ENCODE assay signal across 16 mouse cellular contexts in the genomic region with DNA sequence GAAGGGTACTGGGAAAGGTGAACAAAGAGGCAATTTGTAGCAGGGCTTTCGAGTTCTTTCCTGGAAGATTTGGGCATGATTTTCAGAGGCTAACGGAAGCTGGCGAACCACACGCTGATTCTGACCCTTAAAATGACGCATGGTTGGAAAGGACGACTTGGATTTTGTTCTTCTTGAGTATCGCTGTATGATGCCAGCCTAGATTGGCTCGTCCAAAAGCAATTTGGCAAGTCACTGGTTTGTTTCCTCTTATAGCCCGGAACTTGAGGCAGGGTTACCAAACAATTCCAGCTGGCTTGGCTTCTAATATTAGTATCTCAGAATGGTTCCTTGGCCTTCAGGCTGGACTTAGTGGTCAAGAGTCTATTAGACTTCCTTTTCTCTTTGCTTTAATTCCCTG. TPM values are rescaled to one million over a fixed set of nuclear protein-coding genes. Genes with fewer than 3 reads are reported as not detected.
"Had no signal": no experiment of that assay in that cellular context is flagged by ENCODE, and none has a peak within 500 bp of the region (broad histone marks: within the 10 kb centered on the region; RNA-seq: fewer than 3 reads in every experiment).

No protein-coding gene starts in this region.

- ATAC-seq: lung, postnatal 0 days; midbrain, embryonic 13.5 days had no signal

- H3K36me3 ChIP-seq: limb, embryonic 10.5 days; liver, embryonic 15.5 days; midbrain, embryonic 13.5 days; neural tube, embryonic 15.5 days; stomach, embryonic 15.5 days had no signal

- H3K27me3 ChIP-seq: liver, embryonic 15.5 days; midbrain, embryonic 13.5 days; neural tube, embryonic 15.5 days; stomach, embryonic 15.5 days had no signal

- H3K27ac ChIP-seq: left cerebral cortex, adult 2 months; limb, embryonic 10.5 days; liver, embryonic 15.5 days; midbrain, embryonic 13.5 days; neural tube, embryonic 15.5 days; stomach, embryonic 15.5 days had no signal

- H3K9me3 ChIP-seq: limb, embryonic 10.5 days; liver, embryonic 15.5 days; midbrain, embryonic 13.5 days; neural tube, embryonic 15.5 days; stomach, embryonic 15.5 days had no signal

- H3K4me2 ChIP-seq: liver, embryonic 11.5 days; liver, embryonic 15.5 days; midbrain, embryonic 13.5 days; neural tube, embryonic 15.5 days; stomach, embryonic 15.5 days had no signal

- H3K4me3 ChIP-seq: left cerebral cortex, adult 2 months; limb, embryonic 10.5 days; liver, embryonic 15.5 days; midbrain, embryonic 13.5 days; myocyte; neural tube, embryonic 15.5 days; stomach, embryonic 15.5 days had no signal

- H3K9ac ChIP-seq: liver, embryonic 15.5 days; midbrain, embryonic 13.5 days; neural tube, embryonic 15.5 days; stomach, embryonic 15.5 days had no signal

- DNase-seq: kidney, postnatal 14 days; lung, adult 2 months; lung, postnatal 36 days; spleen, adult 18-20 months; thymus, adult 2 months; thymus, postnatal 36 days had no signal

- H3K4me1 ChIP-seq: liver, embryonic 15.5 days; midbrain, embryonic 13.5 days; neural tube, embryonic 15.5 days; stomach, embryonic 15.5 days had no signal

RNA-seq across cellular contexts. Expression of gene Bmp2, which starts 22.6 kb away (rescaled TPM):
- total RNA-seq: megakaryocyte progenitor cell, adult 5-6 weeks had no signal
